Mouse (Mus musculus): ENCODE measurements around the gene Kcnab1. TPM values are rescaled to one million over a fixed set of nuclear protein-coding genes. Genes with fewer than 3 reads are reported as not detected.

Gene Kcnab1
- polyA plus RNA-seq (2014; fragmentation: Illumina TruSeq; extraction: RNeasy Lipid Tissue Mini Kit (QIAGEN cat#74804); ENCODE audit: low read depth, low replicate concordance): 4.7 TPM

DNA sequence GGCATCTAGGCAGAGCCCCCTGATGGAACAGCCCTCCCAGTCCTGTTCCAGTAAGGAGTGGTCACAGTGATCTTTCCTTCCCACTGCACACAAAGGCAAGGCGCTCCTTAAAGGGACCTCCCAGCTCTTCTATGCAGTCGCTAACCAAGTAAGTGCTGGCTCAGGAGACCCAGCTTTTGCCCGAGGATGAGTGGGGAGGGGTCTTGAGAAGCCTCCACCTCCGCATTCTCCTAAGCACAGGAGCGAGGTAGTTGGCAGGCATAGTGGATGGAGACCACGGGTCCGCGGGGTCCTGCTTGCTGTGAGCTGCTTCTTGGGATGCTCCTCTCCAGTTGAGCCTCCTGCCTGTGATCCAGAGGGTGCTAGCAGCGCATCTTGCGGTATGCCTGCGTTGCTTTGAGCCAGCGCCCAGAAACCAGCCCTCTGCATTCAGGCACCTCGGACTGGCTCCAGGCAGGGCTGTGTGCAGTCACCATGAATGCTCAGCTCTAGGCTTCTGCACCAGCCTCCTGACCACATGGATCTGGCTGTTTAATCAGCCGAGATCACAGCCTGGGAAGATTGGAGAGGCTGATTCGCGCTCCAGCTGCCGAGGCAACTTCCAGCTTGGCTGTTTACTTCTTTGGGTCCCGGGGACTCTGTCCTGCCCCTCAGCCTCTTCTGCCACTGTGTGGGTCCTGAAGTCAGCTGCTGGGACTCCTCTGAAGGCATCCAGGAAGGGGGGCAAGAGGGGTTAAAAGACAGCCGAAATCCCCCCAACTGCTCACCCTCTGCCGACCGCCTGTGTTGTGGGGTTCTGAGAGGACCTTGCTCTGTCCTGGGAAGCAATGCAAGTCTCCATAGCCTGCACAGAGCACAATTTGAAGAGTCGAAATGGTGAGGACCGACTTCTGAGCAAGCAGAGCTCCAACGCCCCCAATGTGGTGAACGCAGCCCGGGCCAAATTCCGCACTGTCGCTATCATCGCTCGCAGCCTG is at the start of gene Kcnab1:
Gene Kcnab1 (plus strand): TSS at position 440 of the 977 bp plus-strand sequence.

DNA sequence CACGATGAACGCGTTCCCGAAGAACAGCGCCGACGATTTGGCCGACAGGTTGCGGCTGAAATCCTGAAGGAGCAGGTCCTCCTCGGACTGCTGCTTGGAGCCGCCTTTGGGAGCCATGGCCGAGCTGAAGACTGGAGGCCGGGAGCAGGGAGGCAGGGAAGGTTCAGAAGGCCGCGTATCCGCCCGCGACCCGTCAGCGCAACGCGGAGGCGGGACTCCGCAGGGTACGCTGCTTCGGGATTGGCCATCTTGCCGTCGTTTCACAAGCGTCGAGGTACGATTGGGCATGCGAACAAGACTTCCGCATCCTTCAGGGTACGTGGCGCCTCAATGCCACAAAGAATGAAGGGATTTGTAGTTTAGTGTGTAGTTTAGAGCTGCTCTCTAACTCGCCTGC is 283.2 kb downstream of the Kcnab1 start, which contains the start of gene Ssr3:
Gene Ssr3 (minus strand): TSS at position 203 of the 397 bp plus-strand sequence.

